Comparison of ENCODE assay signal across 26 mouse cellular contexts in the genomic region with DNA sequence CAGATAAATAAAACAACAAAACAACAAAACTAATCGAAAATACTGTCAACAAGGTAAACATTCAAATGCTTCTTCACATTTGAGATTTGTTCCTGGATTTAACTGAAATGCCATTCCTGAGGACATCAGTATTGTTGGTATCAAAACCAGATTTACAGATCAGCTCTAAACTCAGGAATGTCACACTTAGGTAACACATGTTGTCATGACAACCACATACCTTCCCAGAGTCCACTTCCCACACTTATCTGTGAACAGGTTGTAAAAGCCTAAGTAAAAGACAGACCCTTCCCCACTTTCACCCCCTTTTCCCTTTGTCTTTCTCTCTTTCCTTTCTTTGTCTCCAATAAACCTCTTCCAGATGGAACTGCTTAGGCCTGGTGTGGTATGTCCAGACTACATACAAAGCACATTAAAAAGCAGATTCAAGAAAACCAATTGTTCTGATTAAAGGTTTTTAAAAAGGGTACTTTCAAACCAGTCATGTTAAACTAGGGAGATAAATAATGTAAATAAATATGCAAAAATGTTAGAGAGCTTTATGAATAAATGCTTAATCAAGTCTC.
A peak's percentile ranks its signal among the peaks of the same experiment; 100 is the strongest.
DNase-seq lines count a peak whose midpoint lies in the region; ATAC-seq lines count a peak whose summit lies in the region.
"Had no signal": no experiment of that assay in that cellular context is flagged by ENCODE, and none has a peak within 500 bp of the region (broad histone marks: within the 10 kb centered on the region; RNA-seq: fewer than 3 reads in every experiment).

No protein-coding gene starts in this region.

- H3K9ac ChIP-seq in forebrain, embryonic 12.5 days: no peak overlapping the region
- no peak overlapping the region for H3K9ac ChIP-seq in forebrain, embryonic 14.5 days (ENCODE audit: low read length)
- H3K9ac ChIP-seq in midbrain, embryonic 15.5 days: no peak overlapping the region
- no peak overlapping the region for H3K9ac ChIP-seq in midbrain, embryonic 16.5 days (ENCODE audit: low read depth, low read length)
- H3K9ac ChIP-seq in hindbrain, embryonic 14.5 days: no peak overlapping the region
- H3K9ac ChIP-seq: embryonic facial prominence, embryonic 12.5 days; forebrain, embryonic 15.5 days; heart, embryonic 13.5 days; hindbrain, embryonic 12.5 days; liver, postnatal 0 days had no signal

- no peak overlapping the region for H3K4me3 ChIP-seq in forebrain, embryonic 12.5 days (replicated peaks)
- H3K4me3 ChIP-seq in forebrain, embryonic 14.5 days (ENCODE audit: low read depth, low read length): no peak overlapping the region
- no peak overlapping the region for H3K4me3 ChIP-seq in midbrain, embryonic 15.5 days
- H3K4me3 ChIP-seq in midbrain, embryonic 16.5 days (ENCODE audit: low read depth, low read length): no peak overlapping the region
- H3K4me3 ChIP-seq in hindbrain, embryonic 14.5 days (replicated peaks; ENCODE audit: low read length): no peak overlapping the region
- H3K4me3 ChIP-seq: embryonic facial prominence, embryonic 12.5 days; forebrain, embryonic 15.5 days; heart, adult 2 months; heart, embryonic 13.5 days; hindbrain, embryonic 12.5 days had no signal

- DNase-seq in forebrain, embryonic 14.5 days (ENCODE audit: low spot score): no peak
- peak; percentile 58 for DNase-seq in forelimb bud, embryonic 11.5 days (ENCODE audit: low read depth, low spot score)
- DNase-seq in lung, postnatal 4 days: no peak
- no peak for DNase-seq in hindbrain, embryonic 14.5 days (ENCODE audit: low spot score)
- DNase-seq: adrenal gland, postnatal 10 days; B cell, adult 2 months; cerebellum, adult 2 months; cerebellum, postnatal 25 days; gastrocnemius, postnatal 25 days; heart, adult 2 months; heart, postnatal 14 days; kidney, postnatal 4 days; liver, postnatal 0 days; thymus, adult 18-20 months; thymus, postnatal 36 days had no signal

- no peak overlapping the region for H3K27ac ChIP-seq in forebrain, embryonic 12.5 days
- H3K27ac ChIP-seq in forebrain, embryonic 14.5 days (ENCODE audit: low read depth, low read length): no peak overlapping the region
- no peak overlapping the region for H3K27ac ChIP-seq in midbrain, embryonic 15.5 days
- no peak overlapping the region for H3K27ac ChIP-seq in midbrain, embryonic 16.5 days (ENCODE audit: low read length)
- H3K27ac ChIP-seq in hindbrain, embryonic 14.5 days: no peak overlapping the region
- H3K27ac ChIP-seq: embryonic facial prominence, embryonic 12.5 days; forebrain, embryonic 15.5 days; heart, adult 2 months; heart, embryonic 13.5 days; hindbrain, embryonic 12.5 days had no signal

- H3K27me3 ChIP-seq in forebrain, embryonic 12.5 days: no peaks in the 10 kb centered on the region
- no peaks in the 10 kb centered on the region for H3K27me3 ChIP-seq in forebrain, embryonic 14.5 days (replicated peaks; ENCODE audit: control insufficient read depth, insufficient read depth, low read length)
- H3K27me3 ChIP-seq in midbrain, embryonic 15.5 days (replicated peaks): no peaks in the 10 kb centered on the region
- no peaks in the 10 kb centered on the region for H3K27me3 ChIP-seq in midbrain, embryonic 16.5 days (ENCODE audit: control insufficient read depth, insufficient read depth, low read depth, low read length)
- H3K27me3 ChIP-seq in hindbrain, embryonic 14.5 days (ENCODE audit: control insufficient read depth, insufficient read depth, low read length): no peaks in the 10 kb centered on the region
- H3K27me3 ChIP-seq: CH12.LX; embryonic facial prominence, embryonic 12.5 days; forebrain, embryonic 15.5 days; heart, embryonic 13.5 days; hindbrain, embryonic 12.5 days had no signal

- no peaks in the 10 kb centered on the region for H3K36me3 ChIP-seq in forebrain, embryonic 12.5 days (replicated peaks)
- H3K36me3 ChIP-seq in forebrain, embryonic 14.5 days (ENCODE audit: control insufficient read depth, insufficient read depth, low read length): no peaks in the 10 kb centered on the region
- H3K36me3 ChIP-seq in midbrain, embryonic 15.5 days (replicated peaks): no peaks in the 10 kb centered on the region
- H3K36me3 ChIP-seq in midbrain, embryonic 16.5 days (ENCODE audit: control insufficient read depth, insufficient read depth, low read length): no peaks in the 10 kb centered on the region
- H3K36me3 ChIP-seq in hindbrain, embryonic 14.5 days (replicated peaks; ENCODE audit: control insufficient read depth, insufficient read depth): no peaks in the 10 kb centered on the region
- H3K36me3 ChIP-seq: embryonic facial prominence, embryonic 12.5 days; forebrain, embryonic 15.5 days; G1E; heart, embryonic 13.5 days; hindbrain, embryonic 12.5 days had no signal

- no peak overlapping the region for H3K4me2 ChIP-seq in forebrain, embryonic 12.5 days
- H3K4me2 ChIP-seq in forebrain, embryonic 14.5 days (ENCODE audit: low read length): no peak overlapping the region
- no peak overlapping the region for H3K4me2 ChIP-seq in midbrain, embryonic 15.5 days
- no peak overlapping the region for H3K4me2 ChIP-seq in midbrain, embryonic 16.5 days (ENCODE audit: low read length)
- H3K4me2 ChIP-seq in hindbrain, embryonic 14.5 days (replicated peaks): no peak overlapping the region
- H3K4me2 ChIP-seq: embryonic facial prominence, embryonic 12.5 days; forebrain, embryonic 15.5 days; heart, embryonic 13.5 days; hindbrain, embryonic 12.5 days; liver, embryonic 11.5 days had no signal

- 74% methylated on average over 1 of the region's 1 CpGs for WGBS in forebrain, embryonic 12.5 days
- WGBS in forebrain, embryonic 14.5 days: 84% methylated on average over 1 of the region's 1 CpGs
- WGBS in midbrain, embryonic 15.5 days: 85% methylated on average over 1 of the region's 1 CpGs
- 85% methylated on average over 1 of the region's 1 CpGs for WGBS in midbrain, embryonic 16.5 days
- 82% methylated on average over 1 of the region's 1 CpGs for WGBS in hindbrain, embryonic 14.5 days

- H3K9me3 ChIP-seq in forebrain, embryonic 12.5 days: no peaks in the 10 kb centered on the region
- H3K9me3 ChIP-seq in forebrain, embryonic 14.5 days (replicated peaks; ENCODE audit: control insufficient read depth, low read length): no peaks in the 10 kb centered on the region
- H3K9me3 ChIP-seq in midbrain, embryonic 15.5 days: no peaks in the 10 kb centered on the region
- H3K9me3 ChIP-seq in midbrain, embryonic 16.5 days (replicated peaks; ENCODE audit: control insufficient read depth, low read length, poor library complexity, severe bottlenecking): no peaks in the 10 kb centered on the region
- H3K9me3 ChIP-seq in hindbrain, embryonic 14.5 days (ENCODE audit: control insufficient read depth, low read length): no peaks in the 10 kb centered on the region
- H3K9me3 ChIP-seq: embryonic facial prominence, embryonic 12.5 days; forebrain, embryonic 15.5 days; G1E; heart, embryonic 13.5 days; hindbrain, embryonic 12.5 days had no signal

- ATAC-seq in forebrain, embryonic 12.5 days (ENCODE audit: low FRiP score): peak; percentile 11; the same call in 1 of the 2 replicates
- no peak for ATAC-seq in forebrain, embryonic 14.5 days
- 0 out of 2 replicates have a peak, but pooled peaks have one; percentile 27 for ATAC-seq in midbrain, embryonic 15.5 days (replicated peaks)
- ATAC-seq in midbrain, embryonic 16.5 days: no peak
- ATAC-seq in hindbrain, embryonic 14.5 days (ENCODE audit: low FRiP score): no peak
- ATAC-seq: forebrain, embryonic 15.5 days; liver, postnatal 0 days; lung, postnatal 0 days had no signal

- no peaks in the 10 kb centered on the region for H3K4me1 ChIP-seq in forebrain, embryonic 12.5 days
- no peaks in the 10 kb centered on the region for H3K4me1 ChIP-seq in forebrain, embryonic 14.5 days (ENCODE audit: control insufficient read depth, insufficient read depth, low read length)
- H3K4me1 ChIP-seq in midbrain, embryonic 15.5 days: no peaks in the 10 kb centered on the region
- H3K4me1 ChIP-seq in midbrain, embryonic 16.5 days (ENCODE audit: control insufficient read depth, insufficient read depth, low read length): no peaks in the 10 kb centered on the region
- no peaks in the 10 kb centered on the region for H3K4me1 ChIP-seq in hindbrain, embryonic 14.5 days (replicated peaks; ENCODE audit: control insufficient read depth, insufficient read depth, low read length)
- H3K4me1 ChIP-seq: embryonic facial prominence, embryonic 12.5 days; forebrain, embryonic 15.5 days; heart, embryonic 13.5 days; hindbrain, embryonic 12.5 days had no signal

Comparison
In these comparisons a context has a peak if more than half of its experiments do, and no peak if none do; other contexts are left out.
1. ATAC-seq: peak in forebrain, embryonic 12.5 days (single experiment) and midbrain, embryonic 15.5 days (single experiment); none in forebrain, embryonic 14.5 days (single experiment), midbrain, embryonic 16.5 days (single experiment) and hindbrain, embryonic 14.5 days (single experiment).